Mouse (Mus musculus) forebrain, postnatal 0 days (tissue): ENCODE data around the gene Mpv17. TPM values are rescaled to one million over a fixed set of nuclear protein-coding genes. Genes with fewer than 3 reads are reported as not detected.

ENCODE experiments used
- ATAC-seq: fragments of 200-750 bp; cut with Nextera tagmentation; 2 replicates; pipeline ENCODE4 v1.8.0; 2017; ENCODE audit warnings: mild to moderate bottlenecking, moderate library complexity
- DNase-seq: peaks from one replicate; pipeline ENCODE4 v3.0.0-alpha.2; 2015
- H3K27ac ChIP-seq: fragments of 300-500 bp; sonication (generic); 2 replicates; pipeline ENCODE4 v1.5.1; 2014; ENCODE audit warnings: low read depth, mild to moderate bottlenecking, antibody characterized with exemption, low read length, moderate library complexity, mixed read lengths
- H3K27me3 ChIP-seq: fragments of 300-500 bp; sonication (generic); 2 replicates; pipeline ENCODE4 v1.6.1; 2014; ENCODE audit warnings: mild to moderate bottlenecking, low read length, mixed read lengths; ENCODE audit not compliant: insufficient read depth
- H3K36me3 ChIP-seq: fragments of 300-500 bp; sonication (generic); 2 replicates; pipeline ENCODE4 v1.6.1; 2014; ENCODE audit warnings: mild to moderate bottlenecking, moderate library complexity; ENCODE audit not compliant: insufficient read depth
- H3K4me1 ChIP-seq: fragments of 300-500 bp; sonication (generic); 2 replicates; pipeline ENCODE4 v1.6.1; 2014; ENCODE audit warnings: antibody characterized with exemption; ENCODE audit not compliant: insufficient read depth
- H3K4me2 ChIP-seq: fragments of 300-500 bp; sonication (generic); 2 replicates; pipeline ENCODE4 v1.6.1; 2014; ENCODE audit warnings: low read depth, mild to moderate bottlenecking, moderate library complexity
- H3K4me3 ChIP-seq: fragments of 300-500 bp; sonication (generic); 2 replicates; pipeline ENCODE4 v1.5.1; 2014; ENCODE audit warnings: low read depth, low read length, mixed read lengths
- H3K9ac ChIP-seq: fragments of 300-500 bp; sonication (generic); 2 replicates; pipeline ENCODE4 v1.6.1; 2014; ENCODE audit warnings: mild to moderate bottlenecking
- H3K9me3 ChIP-seq: fragments of 300-500 bp; sonication (generic); 2 replicates; pipeline ENCODE4 v1.6.1; 2016; ENCODE audit warnings: low read length
- CTCF ChIP-seq: sonication (generic); IDR thresholded peaks from 2 replicates; pipeline ENCODE4 v1.5.1; 2016; ENCODE audit warnings: antibody characterized with exemption, control low read depth, low read depth
- WGBS: fragments of 180-500 bp; shearing (Covaris S2); extraction: QIAGEN DNeasy Blood & Tissue Kit; methylation state at CpG from one replicate; pipeline ENCODE4 v1.1.7; 2014; 5-methylcytosine and 5-hydroxymethylcytosine counted together
- polyA plus RNA-seq: library from polyadenylated mRNA; unstranded; fragments of >200 nt; fragmentation: Nextera tagmentation; extraction: Ambion mirVana; gene quantifications from 2 replicates; pipeline ENCODE4 v1.2.1, GENCODE M21; 2015
- total RNA-seq: library from RNA; depleted of rRNA; stranded (reverse); fragments of >200 nt; gene quantifications from 2 replicates; pipeline ENCODE4 v1.2.3, GENCODE M21; 2014

Mpv17 gene
- total and polyA plus RNA-seq, 2 experiments from 2014 or later: 38.7 to 40.0 TPM

GRCm38 (mm10) chr5:31188223-31188840, 34.3 kb upstream of the Mpv17 start:
- Histone ChIP-seq H3K4me1 (peaks cover 6% of the 10 kb centered on the region), H3K27me3 (no peaks in the 10 kb centered on the region), H3K9ac (no peak overlapping the region), H3K36me3 (peaks cover 40% of the 10 kb centered on the region), H3K27ac (no peak overlapping the region), H3K4me2 (no peak overlapping the region), H3K9me3 (no peaks in the 10 kb centered on the region), H3K4me3 (no peak overlapping the region)
- DNase-seq: no peak
- ATAC-seq: no peak
- 71% methylated on average over 4 of the region's 4 CpGs for WGBS
- TF ChIP-seq CTCF: peak; percentile 53

GRCm38 (mm10) chr5:31183678-31184077, 29.6 kb upstream of the Mpv17 start:
- Histone ChIP-seq H3K4me3 (no peak overlapping the region), H3K9me3 (no peaks in the 10 kb centered on the region), H3K27ac (no peak overlapping the region), H3K4me1 (peaks cover 8% of the 10 kb centered on the region; the same call in 1 of the 2 replicates), H3K4me2 (no peak overlapping the region), H3K27me3 (no peaks in the 10 kb centered on the region), H3K36me3 (peaks cover 18% of the 10 kb centered on the region), H3K9ac (no peak overlapping the region)
- DNase-seq: no peak
- WGBS: 60% methylated on average over 4 of the region's 4 CpGs
- no peak for TF ChIP-seq CTCF
- no peak for ATAC-seq

GRCm38 (mm10) chr5:31181183-31181770, 27.2 kb upstream of the Mpv17 start:
- H3K9ac ChIP-seq: no peak overlapping the region
- no peak for TF ChIP-seq CTCF
- H3K27ac ChIP-seq: no peak overlapping the region
- H3K9me3 ChIP-seq: no peaks in the 10 kb centered on the region
- H3K36me3 ChIP-seq: no peaks in the 10 kb centered on the region
- peaks cover 9% of the 10 kb centered on the region; the same call in 1 of the 2 replicates for H3K4me1 ChIP-seq
- DNase-seq: no peak
- no peaks in the 10 kb centered on the region for H3K27me3 ChIP-seq
- H3K4me2 ChIP-seq: no peak overlapping the region
- WGBS: 94% methylated on average over 9 of the region's 9 CpGs
- H3K4me3 ChIP-seq: no peak overlapping the region
- ATAC-seq: no peak

GRCm38 (mm10) chr5:31179766-31180630, 25.9 kb upstream of the Mpv17 start, which contains the start of the genes Gm29609 and Gtf3c2:
TSS of gene Gm29609 (minus strand) at chr5:31179911.
TSS of gene Gtf3c2 (minus strand) at chr5:31180144.
- H3K4me2 ChIP-seq: peak within 1 kb of the TSS; percentile 91
- DNase-seq: peak; percentile 99
- peaks cover 9% of the 10 kb centered on the region; the same call in 1 of the 2 replicates for H3K4me1 ChIP-seq
- H3K27ac ChIP-seq: peak within 1 kb of the TSS; percentile 99
- peak within 1 kb of the TSS; percentile 80 for H3K9ac ChIP-seq
- H3K27me3 ChIP-seq: no peaks in the 10 kb centered on the region
- ATAC-seq: peak; percentile 99
- no peaks in the 10 kb centered on the region for H3K9me3 ChIP-seq
- no peaks in the 10 kb centered on the region for H3K36me3 ChIP-seq
- under 1% methylated on average over 59 of the region's 59 CpGs for WGBS
- peak within 1 kb of the TSS; percentile 93 for H3K4me3 ChIP-seq
- TF ChIP-seq CTCF: peak; percentile 9; the same call in 1 of the 2 replicates

GRCm38 (mm10) chr5:31179301-31179765, 25.3 kb upstream of the Mpv17 start:
- DNase-seq: no peak
- no peaks in the 10 kb centered on the region for H3K27me3 ChIP-seq
- WGBS: under 1% methylated on average over 25 of the region's 25 CpGs
- no peak for TF ChIP-seq CTCF
- peak overlapping the region; percentile 91 for H3K4me2 ChIP-seq
- no peaks in the 10 kb centered on the region for H3K9me3 ChIP-seq
- peaks cover 2% of the 10 kb centered on the region; the same call in 1 of the 2 replicates for H3K36me3 ChIP-seq
- peak overlapping the region; percentile 99 for H3K27ac ChIP-seq
- ATAC-seq: peak; percentile 45; the same call in 1 of the 2 replicates
- peaks cover 9% of the 10 kb centered on the region; the same call in 1 of the 2 replicates for H3K4me1 ChIP-seq
- peak overlapping the region; percentile 93 for H3K4me3 ChIP-seq
- peak overlapping the region; percentile 80 for H3K9ac ChIP-seq

GRCm38 (mm10) chr5:31168630-31169029, 14.6 kb upstream of the Mpv17 start:
- no peak overlapping the region for H3K4me2 ChIP-seq
- WGBS: 90% methylated on average over 4 of the region's 4 CpGs
- DNase-seq (no peak), ATAC-seq (no peak)
- H3K4me3 ChIP-seq: no peak overlapping the region
- no peaks in the 10 kb centered on the region for H3K4me1 ChIP-seq
- H3K9me3 ChIP-seq: no peaks in the 10 kb centered on the region
- peaks cover 91% of the 10 kb centered on the region for H3K36me3 ChIP-seq
- no peak overlapping the region for H3K9ac ChIP-seq
- no peak overlapping the region for H3K27ac ChIP-seq
- no peak for TF ChIP-seq CTCF
- H3K27me3 ChIP-seq: no peaks in the 10 kb centered on the region
